Mouse (Mus musculus) midbrain, postnatal 0 days (tissue): Measurements from ENCODE around the gene Olfr429. TPM values are rescaled to one million over a fixed set of nuclear protein-coding genes. Genes with fewer than 3 reads are reported as not detected.
"Not testable (repeated sequence)": the region's sequence is repeated elsewhere in the genome, so short reads cannot be mapped to it uniquely, and the experiment has no call there.

Experiments
- ATAC-seq: fragments of 200-750 bp; cut with Nextera tagmentation; 2 replicates; pipeline ENCODE4 v1.8.0; 2017; ENCODE audit warnings: moderate number of reproducible peaks, mild to moderate bottlenecking, moderate TSS enrichment, moderate library complexity; ENCODE audit not compliant: low FRiP score
- DNase-seq: peaks from one replicate; pipeline ENCODE4 v3.0.0-alpha.2; 2015; ENCODE audit warnings: low spot score
- H3K27ac ChIP-seq: fragments of 300-500 bp; sonication (generic); 2 replicates; pipeline ENCODE4 v1.5.1; 2014; ENCODE audit warnings: low read depth, mild to moderate bottlenecking, low read length, mixed read lengths
- H3K27me3 ChIP-seq: fragments of 300-500 bp; sonication (generic); 2 replicates; pipeline ENCODE4 v1.6.1; 2014; ENCODE audit warnings: low read length, control low read depth, mixed read lengths; ENCODE audit not compliant: insufficient read depth
- H3K36me3 ChIP-seq: fragments of 300-500 bp; sonication (generic); 2 replicates; pipeline ENCODE4 v1.6.1; 2014; ENCODE audit warnings: low read length, control low read depth, mixed read lengths; ENCODE audit not compliant: insufficient read depth
- H3K4me1 ChIP-seq: fragments of 300-500 bp; sonication (generic); 2 replicates; pipeline ENCODE4 v1.6.1; 2014; ENCODE audit warnings: mild to moderate bottlenecking, control low read depth, antibody characterized with exemption, low read length, mixed read lengths; ENCODE audit not compliant: insufficient read depth
- H3K4me2 ChIP-seq: fragments of 300-500 bp; sonication (generic); 2 replicates; pipeline ENCODE4 v1.6.1; 2014; ENCODE audit warnings: low read depth, mild to moderate bottlenecking, low read length, mixed read lengths; ENCODE audit not compliant: poor library complexity, severe bottlenecking
- H3K4me3 ChIP-seq: fragments of 300-500 bp; sonication (generic); 2 replicates; pipeline ENCODE4 v1.5.1; 2014; ENCODE audit warnings: low read depth, mild to moderate bottlenecking, low read length, moderate library complexity
- H3K9ac ChIP-seq: fragments of 300-500 bp; sonication (generic); replicated peaks from 2 replicates; pipeline ENCODE4 v1.6.1; 2014; ENCODE audit warnings: mild to moderate bottlenecking, low read length, moderate library complexity, mixed read lengths; ENCODE audit not compliant: poor library complexity, severe bottlenecking
- H3K9me3 ChIP-seq: fragments of 300-500 bp; sonication (generic); 2 replicates; pipeline ENCODE4 v1.6.1; 2016; ENCODE audit warnings: low read length, control low read depth
- CTCF ChIP-seq: IDR thresholded peaks from 2 replicates; pipeline ENCODE4 v1.5.1; 2016; ENCODE audit warnings: antibody characterized with exemption, mild to moderate bottlenecking
- WGBS: fragments of 180-500 bp; shearing (Covaris S2); extraction: QIAGEN DNeasy Blood & Tissue Kit; methylation state at CpG from one replicate; pipeline ENCODE4 v1.1.7; 2014; 5-methylcytosine and 5-hydroxymethylcytosine counted together
- polyA plus RNA-seq: library from polyadenylated mRNA; unstranded; fragments of >200 nt; fragmentation: Nextera tagmentation; extraction: Ambion mirVana; gene quantifications from 2 replicates; pipeline ENCODE4 v1.2.1, GENCODE M21; 2015
- total RNA-seq: library from RNA; depleted of rRNA; stranded (reverse); fragments of >200 nt; gene quantifications from 2 replicates; pipeline ENCODE4 v1.2.3, GENCODE M21; 2014

The Olfr429 gene
- total and polyA plus RNA-seq, 2 experiments from 2014 or later: 0.10 TPM; not detected in 1

DNA sequence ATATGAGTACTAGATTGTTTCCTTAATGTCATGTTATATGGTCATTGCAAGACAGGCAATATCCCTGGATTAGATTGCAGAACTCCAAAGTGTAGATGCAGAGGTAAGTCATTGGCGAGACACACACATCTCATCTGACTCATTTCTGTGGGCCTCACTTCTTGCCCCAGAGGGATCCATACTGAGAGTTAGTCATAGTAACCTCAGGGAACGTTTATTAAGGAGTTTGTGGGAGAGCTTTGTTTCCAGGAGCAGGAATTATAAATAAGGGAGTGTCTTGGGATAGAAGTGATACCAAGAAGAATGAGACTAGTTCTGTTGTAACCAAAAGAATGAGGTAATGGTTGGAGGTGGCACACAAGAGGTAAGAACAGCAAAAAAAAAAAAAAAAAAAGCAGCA lies 35.2 kb upstream of the Olfr429 start, which contains the start of gene Olfr432:
Olfr432 (plus strand) TSS at position 313 of the 400 bp plus-strand sequence.
- no peaks in the 10 kb centered on the region for H3K9me3 ChIP-seq
- no peak for TF ChIP-seq CTCF
- H3K4me3 ChIP-seq: no peak within 1 kb of the TSS
- H3K9ac ChIP-seq: no peak within 1 kb of the TSS
- no peaks in the 10 kb centered on the region for H3K4me1 ChIP-seq
- no peaks in the 10 kb centered on the region for H3K27me3 ChIP-seq
- no peaks in the 10 kb centered on the region for H3K36me3 ChIP-seq
- DNase-seq (no peak), ATAC-seq (no peak)
- H3K4me2 ChIP-seq: no peak within 1 kb of the TSS
- 70% methylated on average over 2 of the region's 2 CpGs for WGBS
- no peak within 1 kb of the TSS for H3K27ac ChIP-seq

DNA sequence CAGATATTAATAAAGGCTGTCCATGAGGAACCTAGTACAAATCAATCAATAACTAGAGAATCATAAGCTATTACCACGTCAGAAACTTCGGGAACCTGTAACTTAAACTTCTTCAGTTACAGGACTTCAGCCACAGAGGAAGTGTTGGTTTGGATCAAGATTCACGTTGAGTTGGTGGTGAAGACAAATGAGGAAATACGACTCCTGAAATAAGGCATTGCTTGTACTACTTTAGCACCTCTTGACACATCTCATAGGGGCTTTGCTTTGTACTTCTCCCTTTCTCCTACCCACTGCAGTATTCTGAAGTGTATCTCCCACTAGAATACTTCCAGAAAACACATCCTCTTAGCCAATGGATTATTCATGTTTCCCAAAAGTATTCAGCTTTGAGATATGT lies 34.8 kb upstream of the Olfr429 start:
- not testable (repeated sequence) for H3K4me2 ChIP-seq, H3K4me3 ChIP-seq, H3K4me1 ChIP-seq, H3K9ac ChIP-seq, ATAC-seq, H3K27ac ChIP-seq, H3K9me3 ChIP-seq, DNase-seq, H3K36me3 ChIP-seq, H3K27me3 ChIP-seq
- 87% methylated on average over 4 of the region's 4 CpGs for WGBS

DNA sequence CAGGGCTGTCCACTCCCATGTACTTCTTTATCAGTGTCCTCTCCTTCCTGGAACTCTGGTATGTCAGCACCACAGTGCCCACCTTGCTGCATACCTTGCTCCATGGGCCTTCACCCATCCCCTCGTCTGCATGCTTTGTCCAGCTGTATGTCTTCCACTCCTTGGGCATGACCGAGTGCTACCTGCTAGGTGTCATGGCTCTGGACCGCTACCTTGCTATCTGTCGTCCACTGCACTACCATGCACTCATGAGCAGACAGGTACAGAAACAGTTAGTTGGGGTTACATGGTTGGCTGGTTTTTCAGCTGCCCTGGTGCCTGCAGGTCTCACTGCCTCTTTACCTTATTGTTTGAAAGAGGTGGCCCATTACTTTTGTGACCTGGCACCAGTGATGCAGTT lies 33.6 kb upstream of the Olfr429 start:
- no peak for TF ChIP-seq CTCF
- ATAC-seq (no peak), DNase-seq (no peak)
- no peaks in the 10 kb centered on the region for H3K9me3 ChIP-seq
- H3K4me1 ChIP-seq: no peaks in the 10 kb centered on the region
- 84% methylated on average over 4 of the region's 4 CpGs for WGBS
- H3K27ac ChIP-seq: no peak overlapping the region
- H3K27me3 ChIP-seq: no peaks in the 10 kb centered on the region
- no peak overlapping the region for H3K9ac ChIP-seq
- H3K4me2 ChIP-seq: no peak overlapping the region
- no peaks in the 10 kb centered on the region for H3K36me3 ChIP-seq
- H3K4me3 ChIP-seq: no peak overlapping the region

DNA sequence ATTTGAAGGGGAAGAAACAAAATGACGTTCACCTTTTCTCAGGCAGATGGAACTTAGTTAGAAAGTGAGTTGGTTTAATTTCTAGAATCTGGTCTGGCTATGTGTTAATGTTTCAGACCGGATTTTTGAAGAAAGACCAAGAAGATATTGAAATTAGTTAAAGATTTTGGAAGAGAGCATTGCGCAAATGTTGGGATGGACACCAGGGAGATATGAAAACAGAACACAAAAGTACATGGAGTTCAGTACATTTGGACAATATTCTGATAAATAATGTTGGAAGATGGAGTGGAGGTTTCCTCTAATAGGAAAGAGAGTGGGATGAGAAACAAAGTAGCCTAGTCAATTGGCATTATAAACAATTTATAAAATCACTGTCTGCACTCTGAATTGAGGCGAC lies 32.6 kb upstream of the Olfr429 start:
- WGBS: 91% methylated on average over 4 of the region's 4 CpGs
- Histone ChIP-seq H3K36me3 (no peaks in the 10 kb centered on the region), H3K27me3 (no peaks in the 10 kb centered on the region), H3K9ac (no peak overlapping the region), H3K9me3 (no peaks in the 10 kb centered on the region), H3K4me2 (no peak overlapping the region), H3K27ac (no peak overlapping the region), H3K4me3 (no peak overlapping the region), H3K4me1 (no peaks in the 10 kb centered on the region)
- ATAC-seq: no peak
- DNase-seq: no peak
- no peak for TF ChIP-seq CTCF

DNA sequence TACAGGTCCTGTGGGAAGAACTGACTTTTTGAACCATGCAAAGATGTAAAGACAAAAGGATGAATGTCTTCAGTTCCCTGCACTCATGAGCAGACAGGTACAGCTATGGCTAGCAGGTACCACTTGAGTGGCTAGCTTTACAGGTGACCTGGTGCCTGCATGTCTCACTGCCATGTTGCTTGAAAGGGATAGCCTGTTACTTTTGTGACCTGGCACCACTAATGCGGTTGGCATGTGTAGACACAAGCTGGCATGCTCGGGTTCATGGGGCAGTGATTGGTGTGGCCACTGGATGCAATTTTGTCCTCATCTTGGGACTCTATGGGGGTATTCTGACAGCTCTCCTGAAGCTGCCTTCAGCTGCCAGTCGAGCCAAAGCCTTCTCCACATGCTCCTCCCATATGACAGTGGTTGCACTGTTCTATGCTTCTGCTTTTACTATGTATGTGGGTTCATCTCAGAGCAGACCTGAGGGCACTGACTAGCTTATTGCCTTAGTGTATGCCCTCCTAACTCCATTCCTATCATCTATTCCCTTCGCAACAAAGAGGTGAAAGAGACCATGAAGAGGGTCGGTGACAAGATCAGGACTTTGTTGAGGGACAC lies 32.1 kb upstream of the Olfr429 start:
- H3K9me3 ChIP-seq: no peaks in the 10 kb centered on the region
- 81% methylated on average over 5 of the region's 5 CpGs for WGBS
- no peak for ATAC-seq

DNA sequence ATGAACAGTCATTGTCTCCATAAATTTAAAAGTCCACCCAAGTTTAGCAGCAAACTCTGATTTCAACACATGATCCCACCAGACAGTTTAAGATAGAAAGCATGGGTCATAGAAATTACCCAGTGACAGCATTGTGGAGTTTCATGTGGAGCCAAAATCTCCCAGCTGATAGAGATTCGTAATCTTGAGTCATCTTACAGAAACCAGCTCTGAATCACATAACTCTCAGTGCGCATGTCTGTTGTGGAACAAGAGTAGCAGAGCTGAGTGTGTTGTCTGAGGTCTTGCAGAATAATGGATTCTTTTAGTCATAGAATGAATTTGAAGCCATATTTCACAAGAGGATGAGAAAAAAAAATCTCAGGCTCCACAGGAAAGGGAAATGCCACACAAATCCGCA lies 31.1 kb upstream of the Olfr429 start:
- Histone ChIP-seq H3K27me3 (no peaks in the 10 kb centered on the region), H3K4me2 (no peak overlapping the region), H3K27ac (no peak overlapping the region), H3K36me3 (no peaks in the 10 kb centered on the region), H3K4me1 (no peaks in the 10 kb centered on the region), H3K9me3 (no peaks in the 10 kb centered on the region), H3K4me3 (no peak overlapping the region), H3K9ac (no peak overlapping the region)
- DNase-seq (peak; percentile 5), ATAC-seq (no peak)
- 81% methylated on average over 3 of the region's 3 CpGs for WGBS
- TF ChIP-seq CTCF: no peak

More for the DNA sequence above, 32.1 kb upstream of the Olfr429 start:
- no peaks in the 10 kb centered on the region for H3K27me3 ChIP-seq
- no peak overlapping the region for H3K4me2 ChIP-seq
- H3K4me1 ChIP-seq: no peaks in the 10 kb centered on the region
- DNase-seq: no peak
- no peak for TF ChIP-seq CTCF
- no peaks in the 10 kb centered on the region for H3K36me3 ChIP-seq
- no peak overlapping the region for H3K9ac ChIP-seq
- H3K27ac ChIP-seq: no peak overlapping the region
- no peak overlapping the region for H3K4me3 ChIP-seq
